Mouse (Mus musculus): ENCODE results near the gene Nrxn1.

Nrxn1 gene

GRCm38 (mm10) chr17:90087616-90088313, 1005.1 kb downstream of the Nrxn1 start:
- no peak for DNase-seq (ENCODE audit: low spot score)

- DNase-seq (ENCODE audit: low spot score) = peak; percentile 4
These were observed 1006.0 kb downstream of the Nrxn1 start for GRCm38 (mm10) chr17:90086826-90087225.

GRCm38 (mm10) chr17:90079003-90079402, 1013.9 kb downstream of the Nrxn1 start:
- no peak for DNase-seq (ENCODE audit: low spot score)

- no peak for DNase-seq (ENCODE audit: low spot score)
These were observed 1014.4 kb downstream of the Nrxn1 start for GRCm38 (mm10) chr17:90078488-90078887.

GRCm38 (mm10) chr17:90062866-90063265, 1030.0 kb downstream of the Nrxn1 start:
- no peak for DNase-seq (ENCODE audit: low spot score)

- no peak for DNase-seq (ENCODE audit: low spot score)
These were observed 1032.0 kb downstream of the Nrxn1 start for GRCm38 (mm10) chr17:90060872-90061271.

- no peak for DNase-seq (ENCODE audit: low spot score)
These were observed 1032.7 kb downstream of the Nrxn1 start for GRCm38 (mm10) chr17:90060168-90060567.

- DNase-seq (ENCODE audit: low spot score) = no peak
These were observed 1033.4 kb downstream of the Nrxn1 start for GRCm38 (mm10) chr17:90059320-90060111.

GRCm38 (mm10) chr17:90054312-90054711, 1038.6 kb downstream of the Nrxn1 start:
- no peak for DNase-seq (ENCODE audit: low spot score)

GRCm38 (mm10) chr17:90039316-90039715, 1053.6 kb downstream of the Nrxn1 start:
- DNase-seq (ENCODE audit: low spot score) = no peak

- DNase-seq (ENCODE audit: low spot score) = no peak
These were observed 1060.5 kb downstream of the Nrxn1 start for GRCm38 (mm10) chr17:90032416-90032815.

- DNase-seq (ENCODE audit: low spot score) = no peak
These were observed 1076.2 kb downstream of the Nrxn1 start for GRCm38 (mm10) chr17:90016636-90017035.

GRCm38 (mm10) chr17:90011761-90012160, 1081.1 kb downstream of the Nrxn1 start:
- no peak for DNase-seq (ENCODE audit: low spot score)

GRCm38 (mm10) chr17:90007438-90008109, 1085.3 kb downstream of the Nrxn1 start:
- DNase-seq (ENCODE audit: low spot score) = no peak

GRCm38 (mm10) chr17:89990651-89991050, 1102.2 kb downstream of the Nrxn1 start:
- DNase-seq (ENCODE audit: low spot score) = no peak

All from yolk sac, embryonic 10.5 days (tissue).